Mouse (Mus musculus): Measurements from ENCODE around the gene Tent5c.

GRCm38 (mm10) chr3:100443798-100444500 lies 45.2 kb downstream of the Tent5c start:
- TF ChIP-seq CTCF (IDR thresholded peaks at IDR 0.05; ENCODE audit: extremely low read depth, insufficient read depth, insufficient read length, insufficient replicate concordance) (no peak), POLR2A (IDR thresholded peaks at IDR 0.05; ENCODE audit: low read depth, low read length) (no peak)

Measured in spleen, adult 2 months (tissue).